Comparison of ENCODE assay signal across 43 mouse cellular contexts in the genomic region with DNA sequence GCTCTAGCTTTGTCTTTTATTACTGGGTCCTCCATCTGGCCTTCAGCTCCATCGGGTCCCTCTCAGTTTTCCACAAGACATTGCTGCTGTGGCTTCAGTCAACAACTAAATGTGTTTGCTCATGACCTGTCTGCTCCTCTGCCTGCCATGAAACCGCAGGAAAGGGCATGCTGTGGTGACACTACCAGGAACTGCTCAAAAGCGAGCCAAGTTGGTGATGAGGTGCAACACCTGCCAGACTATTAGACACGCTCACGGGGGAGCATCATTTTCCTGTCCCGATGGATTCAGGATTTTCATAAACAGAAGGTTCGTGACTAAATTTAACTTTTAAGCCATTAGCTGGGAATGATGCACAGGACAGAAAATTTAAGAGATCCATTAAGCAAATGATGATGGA. TPM values are rescaled to one million over a fixed set of nuclear protein-coding genes. Genes with fewer than 3 reads are reported as not detected.
"Had no signal": no experiment of that assay in that cellular context is flagged by ENCODE, and none has a peak within 500 bp of the region (broad histone marks: within the 10 kb centered on the region; RNA-seq: fewer than 3 reads in every experiment).

No protein-coding gene starts in this region.

- H3K4me3 ChIP-seq: heart, embryonic 10.5 days; heart, embryonic 12.5 days; heart, embryonic 13.5 days; heart, embryonic 15.5 days; hindbrain, embryonic 10.5 days; hindbrain, embryonic 12.5 days; hindbrain, embryonic 13.5 days; hindbrain, embryonic 15.5 days; intestine, embryonic 15.5 days; kidney, embryonic 15.5 days; layer of hippocampus, adult 2 months had no signal

- H3K36me3 ChIP-seq: heart, embryonic 10.5 days; heart, embryonic 12.5 days; heart, embryonic 13.5 days; heart, embryonic 15.5 days; hindbrain, embryonic 10.5 days; hindbrain, embryonic 12.5 days; hindbrain, embryonic 13.5 days; hindbrain, embryonic 15.5 days; intestine, embryonic 15.5 days; kidney, embryonic 15.5 days had no signal

- H3K4me2 ChIP-seq: heart, embryonic 11.5 days; heart, embryonic 12.5 days; heart, embryonic 13.5 days; heart, embryonic 15.5 days; hindbrain, embryonic 12.5 days; hindbrain, embryonic 13.5 days; hindbrain, embryonic 14.5 days; hindbrain, embryonic 15.5 days; intestine, embryonic 15.5 days; kidney, embryonic 15.5 days had no signal

- H3K27me3 ChIP-seq: heart, embryonic 12.5 days; heart, embryonic 13.5 days; heart, embryonic 15.5 days; hindbrain, embryonic 12.5 days; hindbrain, embryonic 13.5 days; hindbrain, embryonic 15.5 days; intestine, embryonic 15.5 days; kidney, embryonic 15.5 days had no signal

- DNase-seq: heart, postnatal 10 days; heart, postnatal 14 days; heart, postnatal 36 days; heart, postnatal 4 days; kidney, adult 11 months; kidney, adult 18-20 months; kidney, adult 2 months; kidney, adult 8-10 months; kidney, adult 9 months; kidney, postnatal 10 days; kidney, postnatal 14 days; kidney, postnatal 25 days; kidney, postnatal 36 days; kidney, postnatal 4 days; layer of hippocampus, adult 9-11 months; layer of hippocampus, postnatal 36 days had no signal

RNA-seq across cellular contexts. Expression of a gene that starts 16.3 kb away (rescaled TPM):
- polyA plus RNA-seq: heart, embryonic 10.5 days; heart, embryonic 11.5 days; heart, embryonic 12.5 days; heart, embryonic 13.5 days; heart, embryonic 14.5 days; heart, embryonic 15.5 days; heart, embryonic 16.5 days; heart, postnatal 0 days; hindbrain, embryonic 11.5 days; hindbrain, embryonic 12.5 days; hindbrain, embryonic 13.5 days; hindbrain, embryonic 14.5 days; hindbrain, embryonic 15.5 days; hindbrain, embryonic 16.5 days; hindbrain, postnatal 0 days; inflammation-experienced regulatory T-cells, adult 6 months; intestine, embryonic 14.5 days; intestine, embryonic 15.5 days; intestine, embryonic 16.5 days; intestine, postnatal 0 days; kidney, adult 2 months; kidney, embryonic 14.5 days; kidney, embryonic 15.5 days; kidney, embryonic 16.5 days; kidney, postnatal 0 days; large intestine, adult 2 months had no signal
